Mouse (Mus musculus) lung, postnatal 0 days (tissue): Measurements from ENCODE around the gene Ift140.

Source experiments
- CTCF ChIP-seq: IDR thresholded peaks from 2 replicates; pipeline ENCODE4 v1.5.1; 2016; ENCODE audit warnings: antibody characterized with exemption, mild to moderate bottlenecking
- EP300 ChIP-seq: IDR thresholded peaks from 2 replicates; pipeline ENCODE4 v1.6.1; 2016; ENCODE audit warnings: antibody characterized with exemption, mild to moderate bottlenecking, control low read depth

DNA sequence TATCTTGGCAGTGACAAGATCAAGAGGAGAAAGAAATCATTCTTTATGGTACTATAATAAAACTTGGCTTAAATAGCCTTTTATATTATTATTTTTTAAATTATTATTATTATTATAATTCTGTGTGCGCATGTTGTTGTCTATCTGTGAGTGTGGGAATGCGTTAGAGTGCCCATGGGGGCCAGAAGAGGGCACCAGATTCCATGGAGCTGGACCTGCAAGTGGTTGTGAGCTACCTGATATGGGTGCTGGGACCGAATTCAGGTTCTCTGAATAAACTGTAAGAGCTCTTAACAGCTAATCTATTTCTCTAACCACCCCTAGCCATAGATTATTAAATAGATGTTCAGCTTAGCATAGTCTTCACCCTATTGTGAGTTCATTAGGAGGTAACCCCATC lies 10.8 kb upstream of the Ift140 start:
- TF ChIP-seq CTCF (peak; percentile 14; the same call in 1 of the 2 replicates), EP300 (no peak)
